Comparison of ENCODE assay signal across 17 mouse cellular contexts in genomic region chr16:28734461-28734860, GRCm38 (mm10). TPM values are rescaled to one million over a fixed set of nuclear protein-coding genes. Genes with fewer than 3 reads are reported as not detected.
"Had no signal": no experiment of that assay in that cellular context is flagged by ENCODE, and none has a peak within 500 bp of the region (broad histone marks: within the 10 kb centered on the region; RNA-seq: fewer than 3 reads in every experiment).

No protein-coding gene starts in this region.

- H3K4me2 ChIP-seq: neural tube, embryonic 13.5 days; neural tube, embryonic 15.5 days; stomach, embryonic 15.5 days had no signal

- H3K9me3 ChIP-seq: neural tube, embryonic 13.5 days; neural tube, embryonic 15.5 days; stomach, embryonic 15.5 days had no signal

- DNase-seq: retina, postnatal 1 day; right cerebral cortex, adult 18-20 months; right cerebral cortex, postnatal 14 days; right cerebral cortex, postnatal 25 days; right cerebral cortex, postnatal 4 days; spleen, adult 18-20 months; thymus, adult 18-20 months; thymus, adult 2 months; thymus, postnatal 14 days; thymus, postnatal 25 days; thymus, postnatal 36 days; thymus, postnatal 4 days had no signal

- H3K27me3 ChIP-seq: neural tube, embryonic 13.5 days; neural tube, embryonic 15.5 days; stomach, embryonic 15.5 days had no signal

- H3K36me3 ChIP-seq: neural tube, embryonic 13.5 days; neural tube, embryonic 15.5 days; stomach, embryonic 15.5 days had no signal

- H3K4me1 ChIP-seq: neural tube, embryonic 13.5 days; neural tube, embryonic 15.5 days; stomach, embryonic 15.5 days had no signal

- H3K4me3 ChIP-seq: neural tube, embryonic 13.5 days; neural tube, embryonic 15.5 days; stomach, embryonic 15.5 days had no signal

- H3K27ac ChIP-seq: neural tube, embryonic 13.5 days; neural tube, embryonic 15.5 days; stomach, embryonic 15.5 days; stomach, postnatal 0 days had no signal

- H3K9ac ChIP-seq: neural tube, embryonic 13.5 days; neural tube, embryonic 15.5 days; stomach, embryonic 15.5 days had no signal

RNA-seq across cellular contexts. Expression of gene Fgf12, which starts 18.4 kb away (rescaled TPM):
- polyA plus RNA-seq: spleen, adult 2 months had no signal
